Mouse (Mus musculus): ENCODE results near the gene Sec24d. TPM values are rescaled to one million over a fixed set of nuclear protein-coding genes. Genes with fewer than 3 reads are reported as not detected.
"Not testable (repeated sequence)": the region's sequence is repeated elsewhere in the genome, so short reads cannot be mapped to it uniquely, and the experiment has no call there.

Sec24d gene
- polyA plus RNA-seq, 1 experiment = 17.2 TPM

DNA sequence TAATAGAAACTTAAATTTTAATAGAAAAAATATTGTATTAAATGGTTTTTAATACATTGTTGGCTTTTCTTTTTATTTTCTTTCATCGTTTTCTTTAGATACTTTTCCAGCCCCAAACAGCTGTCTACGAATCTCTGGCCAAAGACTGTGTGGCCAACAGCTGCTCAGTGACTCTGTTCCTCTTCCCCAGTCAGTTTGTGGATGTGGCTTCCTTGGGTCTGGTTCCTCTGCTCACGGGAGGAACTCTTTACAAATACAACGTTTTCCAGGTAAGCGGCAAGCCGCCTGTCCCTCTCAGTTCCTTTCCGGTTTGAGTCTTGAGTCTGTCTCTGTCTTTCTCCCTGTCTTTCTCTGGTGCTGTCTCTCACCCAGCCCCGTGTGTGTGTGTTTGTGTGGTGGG, 83.3 kb downstream of the Sec24d start:
- no peak overlapping the region for H3K4me3 ChIP-seq (ENCODE audit: extremely low read depth, insufficient read depth, insufficient read length)
- no peak for DNase-seq (ENCODE audit: low read depth in 1 of 2, low spot score in 2 of 2)
- TF ChIP-seq CTCF (IDR thresholded peaks at IDR 0.05; ENCODE audit: extremely low read depth, insufficient read depth, insufficient read length, insufficient replicate concordance) (no peak), POLR2A (IDR thresholded peaks at IDR 0.05; ENCODE audit: low read depth, low read length) (no peak)
- H3K27ac ChIP-seq (ENCODE audit: insufficient read depth, low read length) = peak overlapping the region; percentile 15; the same call in 1 of the 2 replicates
- H3K4me1 ChIP-seq (ENCODE audit: control insufficient read depth, insufficient read depth, insufficient read length) = 0 out of 2 replicates have a peak, but pooled peaks cover 7% of the 10 kb centered on the region
- 35% methylated on average over 8 of the region's 8 CpGs for WGBS
- H3K27me3 ChIP-seq (ENCODE audit: control insufficient read depth, insufficient read depth, low read length) = no peaks in the 10 kb centered on the region
- no peaks in the 10 kb centered on the region for H3K36me3 ChIP-seq (ENCODE audit: control insufficient read depth, insufficient read depth, low read length)

DNA sequence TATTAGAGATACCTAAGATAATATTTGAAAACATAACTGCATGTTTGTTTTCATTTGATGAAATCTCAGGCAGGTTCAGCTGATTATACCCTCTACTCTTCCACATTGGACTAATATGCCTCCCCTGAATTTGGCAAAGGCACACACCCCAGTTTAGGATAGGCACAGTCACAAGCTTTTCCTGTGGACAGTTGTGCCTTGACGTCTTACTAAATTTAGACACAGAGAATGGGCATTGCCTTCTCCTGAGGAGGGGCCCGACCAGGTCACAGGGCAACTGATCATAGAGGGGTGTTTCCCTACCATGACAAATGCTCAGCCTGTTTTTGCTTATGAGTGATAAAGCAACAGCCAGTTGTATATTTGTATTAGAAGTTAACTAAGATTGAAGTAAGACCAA, 84.3 kb downstream of the Sec24d start:
- Histone ChIP-seq H3K36me3 (ENCODE audit: control insufficient read depth, insufficient read depth, low read length) (no peaks in the 10 kb centered on the region), H3K4me3 (ENCODE audit: extremely low read depth, insufficient read depth, insufficient read length) (no peak overlapping the region), H3K27ac (ENCODE audit: insufficient read depth, low read length) (no peak overlapping the region), H3K4me1 (ENCODE audit: control insufficient read depth, insufficient read depth, insufficient read length) (peaks cover 10% of the 10 kb centered on the region; the same call in 1 of the 2 replicates), H3K27me3 (ENCODE audit: control insufficient read depth, insufficient read depth, low read length) (no peaks in the 10 kb centered on the region)
- no peak for TF ChIP-seq CTCF (IDR thresholded peaks at IDR 0.05; ENCODE audit: extremely low read depth, insufficient read depth, insufficient read length, insufficient replicate concordance)
- no peak for TF ChIP-seq POLR2A (IDR thresholded peaks at IDR 0.05; ENCODE audit: low read depth, low read length)
- 72% methylated on average over 2 of the region's 2 CpGs for WGBS
- DNase-seq (ENCODE audit: low read depth in 1 of 2, low spot score in 2 of 2) = no peak

DNA sequence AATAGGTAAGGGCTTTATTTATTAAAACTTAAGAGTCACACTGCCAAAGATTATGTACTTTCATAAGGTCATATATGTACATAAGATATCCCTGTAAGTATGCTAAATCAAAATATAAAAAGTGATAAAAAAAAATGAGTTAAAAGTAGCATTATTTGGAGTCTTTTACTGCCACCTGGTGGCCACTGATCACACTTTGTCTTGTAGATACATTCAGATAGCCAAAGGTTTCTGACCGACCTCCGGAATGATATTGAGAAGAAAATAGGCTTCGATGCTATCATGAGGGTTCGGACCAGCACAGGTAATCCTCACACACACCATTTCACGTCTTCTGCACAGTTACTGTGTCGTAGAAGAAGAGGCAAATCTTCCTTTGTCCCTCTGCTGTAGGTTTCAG, 85.9 kb downstream of the Sec24d start:
- peak in 1 of 2 experiments; percentile 39 for DNase-seq (ENCODE audit: low read depth in 1 of 2, low spot score in 2 of 2)
- Histone ChIP-seq H3K4me1 (ENCODE audit: control insufficient read depth, insufficient read depth, insufficient read length) (peaks cover 10% of the 10 kb centered on the region; the same call in 1 of the 2 replicates), H3K27me3 (ENCODE audit: control insufficient read depth, insufficient read depth, low read length) (no peaks in the 10 kb centered on the region), H3K27ac (ENCODE audit: insufficient read depth, low read length) (no peak overlapping the region), H3K36me3 (ENCODE audit: control insufficient read depth, insufficient read depth, low read length) (no peaks in the 10 kb centered on the region), H3K4me3 (ENCODE audit: extremely low read depth, insufficient read depth, insufficient read length) (no peak overlapping the region)
- TF ChIP-seq POLR2A (IDR thresholded peaks at IDR 0.05; ENCODE audit: low read depth, low read length) (no peak), CTCF (IDR thresholded peaks at IDR 0.05; ENCODE audit: extremely low read depth, insufficient read depth, insufficient read length, insufficient replicate concordance) (no peak)
- WGBS = 67% methylated on average over 6 of the region's 6 CpGs

DNA sequence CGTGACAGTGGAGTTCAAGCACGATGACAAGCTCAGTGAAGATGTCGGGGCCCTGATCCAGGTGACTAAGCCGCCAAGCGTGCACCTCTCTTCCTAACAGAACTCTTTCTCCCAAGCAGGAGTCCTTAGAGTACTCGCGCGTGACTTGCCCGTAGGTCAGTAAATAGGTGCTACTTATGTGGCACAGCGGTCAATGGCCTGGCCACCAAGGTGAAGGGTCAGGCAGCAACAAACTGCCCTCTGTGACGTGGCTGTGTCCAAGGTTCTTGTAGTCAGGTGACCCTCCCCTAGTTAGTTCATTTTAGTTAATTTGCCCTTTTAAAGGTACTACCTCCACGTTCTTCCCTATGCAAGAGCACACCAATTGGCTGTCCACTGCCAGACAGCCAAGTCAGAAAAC, 86.4 kb downstream of the Sec24d start:
- 92% methylated on average over 12 of the region's 12 CpGs for WGBS
- Histone ChIP-seq H3K36me3 (ENCODE audit: control insufficient read depth, insufficient read depth, low read length) (no peaks in the 10 kb centered on the region), H3K4me1 (ENCODE audit: control insufficient read depth, insufficient read depth, insufficient read length) (peaks cover 10% of the 10 kb centered on the region; the same call in 1 of the 2 replicates), H3K4me3 (ENCODE audit: extremely low read depth, insufficient read depth, insufficient read length) (no peak overlapping the region), H3K27ac (ENCODE audit: insufficient read depth, low read length) (no peak overlapping the region), H3K27me3 (ENCODE audit: control insufficient read depth, insufficient read depth, low read length) (no peaks in the 10 kb centered on the region)
- no peak for DNase-seq (ENCODE audit: low read depth in 1 of 2, low spot score in 2 of 2)
- no peak for TF ChIP-seq POLR2A (IDR thresholded peaks at IDR 0.05; ENCODE audit: low read depth, low read length)
- TF ChIP-seq CTCF (IDR thresholded peaks at IDR 0.05; ENCODE audit: extremely low read depth, insufficient read depth, insufficient read length, insufficient replicate concordance) = no peak

DNA sequence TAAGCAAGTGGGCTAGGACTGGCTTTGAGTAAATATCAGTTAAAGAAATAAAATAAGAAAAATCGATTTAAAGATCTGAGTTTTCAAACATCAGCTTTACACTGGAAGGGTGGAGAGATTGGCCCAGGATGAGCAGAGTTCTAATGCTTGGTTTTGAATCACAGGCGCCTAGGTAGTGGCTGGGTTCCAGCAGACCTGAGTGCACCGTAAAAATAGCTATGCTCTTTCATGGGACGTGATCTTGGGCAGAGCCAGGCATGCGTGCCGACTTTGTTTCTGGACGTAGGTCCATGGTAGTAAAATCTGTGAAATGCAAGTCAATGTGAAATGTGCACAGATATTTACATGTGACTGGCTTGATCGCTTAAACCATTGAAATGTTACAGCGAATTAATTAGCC, 87.1 kb downstream of the Sec24d start:
- no peak for DNase-seq (ENCODE audit: low read depth in 1 of 2, low spot score in 2 of 2)
- no peak overlapping the region for H3K27ac ChIP-seq (ENCODE audit: insufficient read depth, low read length)
- H3K4me3 ChIP-seq (ENCODE audit: extremely low read depth, insufficient read depth, insufficient read length) = no peak overlapping the region
- 93% methylated on average over 9 of the region's 9 CpGs for WGBS
- no peaks in the 10 kb centered on the region for H3K27me3 ChIP-seq (ENCODE audit: control insufficient read depth, insufficient read depth, low read length)
- peaks cover 5% of the 10 kb centered on the region; the same call in 1 of the 2 replicates for H3K4me1 ChIP-seq (ENCODE audit: control insufficient read depth, insufficient read depth, insufficient read length)
- H3K36me3 ChIP-seq (ENCODE audit: control insufficient read depth, insufficient read depth, low read length) = no peaks in the 10 kb centered on the region
- TF ChIP-seq POLR2A (IDR thresholded peaks at IDR 0.05; ENCODE audit: low read depth, low read length) = no peak
- no peak for TF ChIP-seq CTCF (IDR thresholded peaks at IDR 0.05; ENCODE audit: extremely low read depth, insufficient read depth, insufficient read length, insufficient replicate concordance)

DNA sequence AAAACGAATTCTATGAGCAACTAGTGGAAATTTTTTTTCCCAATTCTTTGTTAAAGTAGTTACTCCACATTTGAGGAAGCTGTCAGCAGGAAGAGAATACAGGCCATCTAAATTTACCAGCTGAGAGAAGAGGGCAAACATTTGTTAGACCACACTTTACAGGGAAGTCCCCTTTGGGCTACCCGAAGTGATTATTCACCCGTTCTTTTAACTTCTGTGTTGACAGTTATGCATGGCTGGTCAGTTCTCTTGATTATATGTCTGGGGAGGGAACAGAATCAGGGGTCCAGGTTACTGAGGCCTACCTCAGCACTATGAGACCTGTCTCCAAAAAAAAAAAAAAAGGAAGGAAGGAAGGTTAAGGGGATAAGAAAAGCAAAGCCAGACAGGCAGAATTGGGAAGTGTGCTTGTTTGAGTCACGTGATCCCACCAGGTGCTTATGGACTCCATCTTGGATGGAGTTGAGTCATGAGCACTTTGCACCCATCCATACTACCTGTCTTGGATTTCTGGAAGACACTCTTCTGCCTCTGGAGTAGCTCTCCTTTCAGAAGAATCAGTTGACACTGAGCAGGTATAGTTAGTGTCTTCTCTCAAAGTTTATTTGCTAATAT, 89.2 kb downstream of the Sec24d start:
- no peak for TF ChIP-seq CTCF (IDR thresholded peaks at IDR 0.05; ENCODE audit: extremely low read depth, insufficient read depth, insufficient read length, insufficient replicate concordance)
- TF ChIP-seq POLR2A (IDR thresholded peaks at IDR 0.05; ENCODE audit: low read depth, low read length) = no peak
- WGBS = 36% methylated on average over 4 of the region's 4 CpGs
- Histone ChIP-seq H3K27me3 (ENCODE audit: control insufficient read depth, insufficient read depth, low read length) (no peaks in the 10 kb centered on the region), H3K4me1 (ENCODE audit: control insufficient read depth, insufficient read depth, insufficient read length) (peaks cover 5% of the 10 kb centered on the region; the same call in 1 of the 2 replicates), H3K27ac (ENCODE audit: insufficient read depth, low read length) (no peak overlapping the region), H3K36me3 (ENCODE audit: control insufficient read depth, insufficient read depth, low read length) (no peaks in the 10 kb centered on the region), H3K4me3 (ENCODE audit: extremely low read depth, insufficient read depth, insufficient read length) (no peak overlapping the region)
- peak in 1 of 2 experiments; percentile 14 for DNase-seq (ENCODE audit: low read depth in 1 of 2, low spot score in 2 of 2)

DNA sequence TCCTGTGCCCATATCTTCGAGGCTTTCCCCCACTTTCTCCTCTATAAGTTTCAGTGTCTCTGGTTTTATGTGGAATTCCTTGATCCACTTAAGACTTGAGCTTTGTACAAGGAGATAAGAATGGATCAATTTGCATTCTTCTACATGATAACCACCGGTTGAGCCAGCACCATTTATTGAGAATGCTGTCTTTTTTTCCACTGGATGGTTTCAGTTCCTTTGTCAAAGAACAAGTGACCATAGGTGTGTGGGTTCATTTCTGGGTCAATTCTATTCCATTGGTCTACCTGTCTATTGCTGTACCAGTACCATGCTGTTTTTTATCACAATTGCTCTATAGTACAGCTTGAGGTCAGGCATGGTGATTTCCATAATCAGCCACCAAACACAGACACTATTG, 99.6 kb downstream of the Sec24d start:
- H3K4me1 ChIP-seq (ENCODE audit: control insufficient read depth, insufficient read depth, insufficient read length); H3K27ac ChIP-seq (ENCODE audit: insufficient read depth, low read length); H3K4me3 ChIP-seq (ENCODE audit: extremely low read depth, insufficient read depth, insufficient read length); H3K27me3 ChIP-seq (ENCODE audit: control insufficient read depth, insufficient read depth, low read length); DNase-seq (ENCODE audit: low read depth in 1 of 2, low spot score in 2 of 2): not testable (repeated sequence)
- H3K36me3 ChIP-seq (ENCODE audit: control insufficient read depth, insufficient read depth, low read length) = peaks cover 26% of the 10 kb centered on the region
- WGBS = 78% methylated on average over 2 of the region's 2 CpGs
